Mouse (Mus musculus) large intestine, adult 2 months (tissue): ENCODE results near the gene Smtn. TPM values are rescaled to one million over a fixed set of nuclear protein-coding genes. Genes with fewer than 3 reads are reported as not detected.

Source experiments
- DNase-seq: peaks from one replicate; pipeline ENCODE4 v3.0.0-alpha.2; 2012; ENCODE audit warnings: low read depth, low spot score
- WGBS: fragments of 180-500 bp; shearing (Covaris S2); methylation state at CpG from one replicate; pipeline ENCODE4 v1.1.7; 2018; 5-methylcytosine and 5-hydroxymethylcytosine counted together
- polyA plus RNA-seq: library from polyadenylated mRNA; depleted of rRNA; stranded (reverse); fragments of >200 nt; gene quantifications from 2 replicates; pipeline ENCODE4 v1.2.3, GENCODE M21; 2012; rRNA removed

The Smtn gene
- 46.6 and 57.6 TPM in 2 replicates for polyA plus RNA-seq

- WGBS, result 92% methylated on average over 23 of the region's 23 CpGs
- DNase-seq, result no peak
Observed at GRCm38 (mm10) chr11:3540451-3541085, at the start of gene Smtn. Gene Smtn, minus strand, starts transcription at chr11:3540612.

- DNase-seq, result no peak
- WGBS, result 68% methylated on average over 11 of the region's 11 CpGs
Observed at GRCm38 (mm10) chr11:3588036-3588672, 47.7 kb upstream of the Smtn start.

GRCm38 (mm10) chr11:3587350-3587749, 46.9 kb upstream of the Smtn start:
- WGBS, result 28% methylated on average over 4 of the region's 4 CpGs
- DNase-seq, result no peak

- DNase-seq, result no peak
- 32% methylated on average over 6 of the region's 6 CpGs for WGBS
Observed at GRCm38 (mm10) chr11:3585983-3586618, 45.7 kb upstream of the Smtn start.

- no peak for DNase-seq
- WGBS, result 70% methylated on average over 5 of the region's 5 CpGs
Observed at GRCm38 (mm10) chr11:3583127-3583526, 42.7 kb upstream of the Smtn start.

GRCm38 (mm10) chr11:3581908-3582307, 41.5 kb upstream of the Smtn start:
- DNase-seq, result no peak
- WGBS, result 95% methylated on average over 4 of the region's 4 CpGs

- 56% methylated on average over 7 of the region's 7 CpGs for WGBS
- DNase-seq, result no peak
Observed at GRCm38 (mm10) chr11:3580306-3581084, 40.1 kb upstream of the Smtn start.

GRCm38 (mm10) chr11:3578050-3578725, 37.8 kb upstream of the Smtn start:
- no peak for DNase-seq
- WGBS, result 86% methylated on average over 10 of the region's 10 CpGs

GRCm38 (mm10) chr11:3575238-3575637, 34.8 kb upstream of the Smtn start:
- 39% methylated on average over 3 of the region's 3 CpGs for WGBS
- DNase-seq, result no peak

- 34% methylated on average over 9 of the region's 9 CpGs for WGBS
- DNase-seq, result no peak
Observed at GRCm38 (mm10) chr11:3573092-3573491, 32.7 kb upstream of the Smtn start.

- no peak for DNase-seq
- 90% methylated on average over 6 of the region's 6 CpGs for whole genome bisulfite sequencing
Observed at GRCm38 (mm10) chr11:3572181-3572580, 31.8 kb upstream of the Smtn start.

- 82% methylated on average over 8 of the region's 8 CpGs for WGBS
- no peak for DNase-seq
Observed at GRCm38 (mm10) chr11:3570321-3570720, 29.9 kb upstream of the Smtn start.

- DNase-seq, result no peak
- 86% methylated on average over 1 of the region's 1 CpGs for WGBS
Observed at GRCm38 (mm10) chr11:3567896-3568295, 27.5 kb upstream of the Smtn start.

GRCm38 (mm10) chr11:3566018-3566417, 25.6 kb upstream of the Smtn start:
- 58% methylated on average over 4 of the region's 4 CpGs for WGBS
- DNase-seq, result no peak

GRCm38 (mm10) chr11:3564451-3564850, 24.0 kb upstream of the Smtn start:
- 58% methylated on average over 7 of the region's 7 CpGs for WGBS
- no peak for DNase-seq

GRCm38 (mm10) chr11:3563853-3564252, 23.4 kb upstream of the Smtn start:
- DNase-seq, result no peak
- WGBS, result 90% methylated on average over 6 of the region's 6 CpGs

GRCm38 (mm10) chr11:3560202-3560601, 19.8 kb upstream of the Smtn start:
- DNase-seq, result no peak
- WGBS, result 5% methylated on average over 5 of the region's 5 CpGs

GRCm38 (mm10) chr11:3557852-3558251, 17.4 kb upstream of the Smtn start:
- no peak for DNase-seq
- WGBS, result 64% methylated on average over 3 of the region's 3 CpGs

GRCm38 (mm10) chr11:3554976-3555375, 14.6 kb upstream of the Smtn start:
- WGBS, result 82% methylated on average over 4 of the region's 4 CpGs
- DNase-seq, result no peak

- DNase-seq, result no peak
- WGBS, result 73% methylated on average over 5 of the region's 5 CpGs
Observed at GRCm38 (mm10) chr11:3549791-3550190, 9.4 kb upstream of the Smtn start.
